Mouse (Mus musculus) lung, postnatal 0 days (tissue): ENCODE measurements around the gene Pax4. TPM values are rescaled to one million over a fixed set of nuclear protein-coding genes. Genes with fewer than 3 reads are reported as not detected.

Experiments used
- ATAC-seq: fragments of 200-750 bp; cut with Nextera tagmentation; 2 replicates; pipeline ENCODE4 v1.8.0; 2017; ENCODE audit warnings: moderate library complexity
- DNase-seq: peaks from one replicate; pipeline ENCODE4 v3.0.0-alpha.2; 2016; ENCODE audit warnings: low spot score
- H3K27ac ChIP-seq: fragments of 300-500 bp; sonication (generic); 2 replicates; pipeline ENCODE4 v1.5.1; 2014; ENCODE audit warnings: antibody characterized with exemption, mild to moderate bottlenecking, low read length, mixed read lengths
- H3K27me3 ChIP-seq: fragments of 300-500 bp; sonication (generic); replicated peaks from 2 replicates; pipeline ENCODE4 v1.6.1; 2014; ENCODE audit warnings: low read length, mixed read lengths; ENCODE audit not compliant: insufficient read depth
- H3K36me3 ChIP-seq: fragments of 300-500 bp; sonication (generic); 2 replicates; pipeline ENCODE4 v1.6.1; 2014; ENCODE audit warnings: low read length, mixed read lengths; ENCODE audit not compliant: insufficient read depth
- H3K4me1 ChIP-seq: fragments of 300-500 bp; sonication (generic); 2 replicates; pipeline ENCODE4 v1.6.1; 2014; ENCODE audit warnings: antibody characterized with exemption, low read depth, low read length, mixed read lengths; ENCODE audit not compliant: insufficient read depth
- H3K4me2 ChIP-seq: fragments of 300-500 bp; sonication (generic); replicated peaks from 2 replicates; pipeline ENCODE4 v1.6.1; 2014; ENCODE audit warnings: low read depth, mild to moderate bottlenecking, low read length, moderate library complexity, mixed read lengths
- H3K4me3 ChIP-seq: fragments of 300-500 bp; sonication (generic); 2 replicates; pipeline ENCODE4 v1.5.1; 2014; ENCODE audit warnings: low read depth, low read length
- H3K9ac ChIP-seq: fragments of 300-500 bp; sonication (generic); replicated peaks from 2 replicates; pipeline ENCODE4 v1.6.1; 2014; ENCODE audit warnings: low read depth, mild to moderate bottlenecking
- H3K9me3 ChIP-seq: fragments of 300-500 bp; sonication (generic); 2 replicates; pipeline ENCODE4 v1.6.1; 2016; ENCODE audit warnings: low read length, mixed read lengths
- CTCF ChIP-seq: IDR thresholded peaks from 2 replicates; pipeline ENCODE4 v1.5.1; 2016; ENCODE audit warnings: antibody characterized with exemption, mild to moderate bottlenecking
- EP300 ChIP-seq: IDR thresholded peaks from 2 replicates; pipeline ENCODE4 v1.6.1; 2016; ENCODE audit warnings: antibody characterized with exemption, mild to moderate bottlenecking, control low read depth
- WGBS: fragments of 180-500 bp; shearing (Covaris S2); extraction: QIAGEN DNeasy Blood & Tissue Kit; methylation state at CpG from one replicate; pipeline ENCODE4 v1.1.7; 2014; 5-methylcytosine and 5-hydroxymethylcytosine counted together
- polyA plus RNA-seq: library from polyadenylated mRNA; unstranded; fragments of >200 nt; fragmentation: Nextera tagmentation; extraction: Ambion mirVana; gene quantifications from 2 replicates; pipeline ENCODE4 v1.2.1, GENCODE M21; 2015

The Pax4 gene
- polyA plus RNA-seq, 1 experiment from 2014 or later, result not detected

DNA sequence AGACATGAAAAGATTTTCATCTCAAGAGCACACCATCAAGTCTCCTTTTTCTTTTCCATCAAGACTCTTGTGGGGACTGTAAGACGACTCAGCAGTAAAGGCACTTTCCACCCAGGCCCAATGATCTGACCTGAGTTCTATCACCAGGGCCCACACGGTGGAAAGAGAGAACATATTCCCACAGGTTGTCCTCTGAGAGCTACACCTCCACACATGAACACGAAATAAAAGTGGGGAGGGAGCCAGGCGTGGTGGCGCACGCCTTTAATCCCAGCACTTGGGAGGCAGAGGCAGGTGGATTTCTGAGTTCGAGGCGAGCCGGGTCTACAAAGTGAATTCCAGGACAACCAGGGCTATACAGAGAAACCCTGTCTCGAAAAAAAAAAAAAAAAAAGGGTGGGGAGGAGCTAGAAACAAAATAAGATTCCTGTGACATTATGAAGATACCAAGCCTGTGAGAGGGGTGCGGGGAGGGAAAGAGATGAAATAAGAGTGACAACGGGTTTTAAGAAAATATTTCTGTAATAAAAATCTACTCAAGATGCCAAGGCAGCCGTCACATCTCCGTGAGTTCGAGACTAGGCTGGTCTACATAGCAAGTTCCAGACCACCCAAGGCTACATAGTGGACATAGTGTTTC lies 26.4 kb downstream of the Pax4 start:
- Histone ChIP-seq H3K9ac (no peak overlapping the region), H3K4me3 (0 out of 2 replicates have a peak overlapping the region, but pooled peaks have one; percentile 86), H3K4me2 (peak overlapping the region; percentile 80), H3K27me3 (no peaks in the 10 kb centered on the region), H3K9me3 (no peaks in the 10 kb centered on the region), H3K36me3 (peaks cover 11% of the 10 kb centered on the region), H3K4me1 (peaks cover 19% of the 10 kb centered on the region; the same call in 1 of the 2 replicates), H3K27ac (peak overlapping the region; percentile 92)
- WGBS, result 68% methylated on average over 15 of the region's 15 CpGs
- no peak for TF ChIP-seq CTCF
- TF ChIP-seq EP300, result no peak
- DNase-seq (no peak), ATAC-seq (no peak)

DNA sequence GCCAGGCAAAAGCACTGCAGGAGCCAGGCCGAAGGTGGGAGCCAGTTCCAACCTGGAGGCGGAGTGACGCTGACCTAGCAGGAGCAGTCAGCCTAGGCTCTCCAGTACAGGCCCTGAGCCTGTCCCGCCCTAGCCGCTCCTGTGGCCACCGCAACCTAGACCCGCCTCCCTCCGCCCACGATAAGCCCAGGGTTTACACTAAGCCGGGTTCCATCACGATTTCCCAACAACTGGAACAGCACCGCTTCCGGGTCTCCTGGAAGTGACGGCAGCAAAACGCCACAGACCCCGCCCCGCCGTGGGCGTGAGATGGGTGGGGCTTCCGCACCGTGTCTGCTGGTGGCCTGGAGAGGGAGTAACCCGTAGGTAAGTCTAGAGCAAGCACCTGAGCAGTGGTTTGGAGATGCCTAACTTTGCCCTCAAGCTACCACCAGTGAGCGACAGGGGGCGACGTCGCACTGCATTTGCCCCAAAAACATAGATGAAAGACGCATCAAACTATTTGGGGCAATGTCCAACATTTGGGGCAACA lies 27.6 kb downstream of the Pax4 start:
- no peaks in the 10 kb centered on the region for H3K27me3 ChIP-seq
- peak overlapping the region; percentile 81 for H3K9ac ChIP-seq
- no peaks in the 10 kb centered on the region for H3K9me3 ChIP-seq
- peak; percentile 72; the same call in 1 of the 2 replicates for TF ChIP-seq EP300
- peak; percentile 82 for TF ChIP-seq CTCF
- H3K4me2 ChIP-seq, result peak overlapping the region; percentile 94
- peak overlapping the region; percentile 92 for H3K27ac ChIP-seq
- H3K4me1 ChIP-seq, result peaks cover 19% of the 10 kb centered on the region; the same call in 1 of the 2 replicates
- H3K4me3 ChIP-seq, result peak overlapping the region; percentile 74
- ATAC-seq (peak; percentile 91), DNase-seq (peak; percentile 98)
- peaks cover 15% of the 10 kb centered on the region for H3K36me3 ChIP-seq
- WGBS, result 0% methylated on average over 23 of the region's 27 CpGs

- ATAC-seq (no peak), DNase-seq (peak; percentile 23)
- WGBS, result 10% methylated on average over 13 of the region's 13 CpGs
- no peaks in the 10 kb centered on the region for H3K9me3 ChIP-seq
- TF ChIP-seq CTCF, result no peak
- no peak for TF ChIP-seq EP300
- peak overlapping the region; percentile 94 for H3K4me2 ChIP-seq
- H3K4me3 ChIP-seq, result peak overlapping the region; percentile 74
- H3K36me3 ChIP-seq, result peaks cover 17% of the 10 kb centered on the region
- peaks cover 19% of the 10 kb centered on the region; the same call in 1 of the 2 replicates for H3K4me1 ChIP-seq
- H3K27ac ChIP-seq, result peak overlapping the region; percentile 92
- peak overlapping the region; percentile 81 for H3K9ac ChIP-seq
- no peaks in the 10 kb centered on the region for H3K27me3 ChIP-seq
Observed at GRCm38 (mm10) chr6:28420865-28421264, 28.3 kb downstream of the Pax4 start.

- no peak for TF ChIP-seq EP300
- TF ChIP-seq CTCF, result no peak
- Histone ChIP-seq H3K4me1 (peaks cover 19% of the 10 kb centered on the region; the same call in 1 of the 2 replicates), H3K27me3 (no peaks in the 10 kb centered on the region), H3K27ac (no peak overlapping the region), H3K9ac (peak overlapping the region; percentile 81; the same call in 1 of the 2 replicates), H3K4me3 (peak overlapping the region; percentile 74), H3K9me3 (no peaks in the 10 kb centered on the region), H3K4me2 (peak overlapping the region; percentile 94), H3K36me3 (peaks cover 14% of the 10 kb centered on the region; the same call in 1 of the 2 replicates)
- no peak for DNase-seq
- 74% methylated on average over 17 of the region's 17 CpGs for WGBS
- ATAC-seq, result no peak
Observed at GRCm38 (mm10) chr6:28420361-28420760, 28.8 kb downstream of the Pax4 start.

GRCm38 (mm10) chr6:28419673-28420072 lies 29.5 kb downstream of the Pax4 start:
- WGBS, result 26% methylated on average over 2 of the region's 2 CpGs
- no peaks in the 10 kb centered on the region for H3K9me3 ChIP-seq
- peak overlapping the region; percentile 14; the same call in 1 of the 2 replicates for H3K4me2 ChIP-seq
- no peak for TF ChIP-seq CTCF
- TF ChIP-seq EP300, result no peak
- ATAC-seq, result no peak
- no peak overlapping the region for H3K4me3 ChIP-seq
- DNase-seq, result peak; percentile 50
- no peak overlapping the region for H3K9ac ChIP-seq
- H3K36me3 ChIP-seq, result peaks cover 14% of the 10 kb centered on the region; the same call in 1 of the 2 replicates
- no peaks in the 10 kb centered on the region for H3K27me3 ChIP-seq
- no peak overlapping the region for H3K27ac ChIP-seq
- peaks cover 19% of the 10 kb centered on the region; the same call in 1 of the 2 replicates for H3K4me1 ChIP-seq

DNA sequence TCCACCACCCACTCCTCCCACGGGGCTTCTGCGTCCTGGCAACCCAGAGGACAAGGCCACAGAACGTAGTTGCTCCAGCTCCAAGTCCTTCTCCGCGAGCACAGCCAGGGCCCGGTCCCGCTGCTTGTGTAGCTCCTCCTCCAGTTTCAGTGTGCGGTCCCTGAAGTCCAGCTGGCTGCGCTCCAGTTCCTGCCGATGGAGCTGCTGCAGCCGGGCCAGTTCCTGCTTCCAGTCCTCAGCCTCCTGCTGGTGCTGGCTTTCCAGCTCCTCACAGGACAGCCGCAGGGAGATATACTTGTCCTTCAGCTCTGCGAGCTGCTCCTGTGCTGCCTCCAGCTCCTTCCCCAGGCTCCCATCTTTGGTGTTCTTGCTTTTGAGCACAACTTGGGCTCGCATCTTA lies 30.7 kb downstream of the Pax4 start:
- H3K9ac ChIP-seq, result no peak overlapping the region
- no peak overlapping the region for H3K4me3 ChIP-seq
- DNase-seq (peak; percentile 65), ATAC-seq (no peak)
- H3K9me3 ChIP-seq, result no peaks in the 10 kb centered on the region
- H3K4me1 ChIP-seq, result peaks cover 19% of the 10 kb centered on the region; the same call in 1 of the 2 replicates
- peaks cover 14% of the 10 kb centered on the region; the same call in 1 of the 2 replicates for H3K36me3 ChIP-seq
- no peaks in the 10 kb centered on the region for H3K27me3 ChIP-seq
- no peak overlapping the region for H3K27ac ChIP-seq
- H3K4me2 ChIP-seq, result no peak overlapping the region
- WGBS, result 66% methylated on average over 11 of the region's 14 CpGs
- no peak for TF ChIP-seq CTCF
- no peak for TF ChIP-seq EP300
